In genomic region chr13:104937759-104938158, GRCm38 (mm10) we compare ENCODE assay signal across 8 mouse cellular contexts.
DNase-seq lines count a peak whose midpoint lies in the region; ATAC-seq and TF ChIP-seq lines count a peak whose summit lies in the region.
"Had no signal": no experiment of that assay in that cellular context is flagged by ENCODE, and none has a peak within 500 bp of the region (broad histone marks: within the 10 kb centered on the region; RNA-seq: fewer than 3 reads in every experiment).

No protein-coding gene starts in this region.

- peaks cover 0 to 3% of the 10 kb centered on the region in 2 experiments; a peak in 1 of 4 replicates for H3K4me1 ChIP-seq in CH12.LX (ENCODE audit: control insufficient read depth in 1 of 2, insufficient read depth in 2 of 2)
- peaks cover 15% of the 10 kb centered on the region for H3K4me1 ChIP-seq in bone marrow macrophage, adult 2 months (ENCODE audit: control insufficient read depth, insufficient read depth, low read length)
- no peaks in the 10 kb centered on the region for H3K4me1 ChIP-seq in intestine, embryonic 14.5 days (replicated peaks; ENCODE audit: control insufficient read depth, insufficient read depth, low read length)
- H3K4me1 ChIP-seq in midbrain, embryonic 15.5 days: no peaks in the 10 kb centered on the region

- ATAC-seq in intestine, embryonic 14.5 days (replicated peaks; ENCODE audit: low FRiP score, low TSS enrichment, low read depth): no peak
- ATAC-seq in midbrain, embryonic 15.5 days (replicated peaks): 0 out of 2 replicates have a peak, but pooled peaks have one; percentile 41
- ATAC-seq: inflammation-experienced regulatory T-cells, adult 6 months had no signal

- no peak for TF ChIP-seq RAD21 in CH12.LX (IDR thresholded peaks at IDR 0.05; ENCODE audit: low read depth, low read length)

- in situ Hi-C loops in CH12.LX (cut with MboI; ENCODE audit: low pct_ligation_motif_present, low pct_unique_long_range_greater_than_20kb, low sequenced_read_pairs): loop anchor here (25.0 kb wide), 2 partner anchors 325 to 675 kb away; no protein-coding TSS in a partner anchor

- no peak for TF ChIP-seq POLR2A in CH12.LX (IDR thresholded peaks at IDR 0.05; ENCODE audit: low read depth, low read length)
- no peak for TF ChIP-seq POLR2A in bone marrow macrophage, adult 2 months (IDR thresholded peaks at IDR 0.05; ENCODE audit: borderline replicate concordance, low read depth, low read length)

- no peak for TF ChIP-seq CTCF in CH12.LX (conservative IDR thresholded peaks at IDR 0.05 in 1 of 2, IDR thresholded peaks at IDR 0.05 in 1 of 2; ENCODE audit: low read depth in 2 of 2, low read length in 2 of 2)
- TF ChIP-seq CTCF in bone marrow macrophage, adult 2 months (IDR thresholded peaks at IDR 0.05; ENCODE audit: low read depth, low read length): no peak

- TF ChIP-seq EP300 in CH12.LX (IDR thresholded peaks at IDR 0.05; ENCODE audit: low read length): no peak

- H3K79me2 ChIP-seq in CH12.LX (replicated peaks; ENCODE audit: control insufficient read depth, extremely low read depth, insufficient read depth, poor library complexity, severe bottlenecking): no peaks in the 10 kb centered on the region

- peak overlapping the region; percentile 24; the same call in 1 of the 2 replicates for H3K4me2 ChIP-seq in CH12.LX (ENCODE audit: insufficient read depth, low read depth, poor library complexity, severe bottlenecking)
- H3K4me2 ChIP-seq in intestine, embryonic 14.5 days (ENCODE audit: low read length): peak overlapping the region; percentile 45
- H3K4me2 ChIP-seq in midbrain, embryonic 15.5 days: peak overlapping the region; percentile 36

- H3K9ac ChIP-seq in CH12.LX (ENCODE audit: insufficient read depth, low read depth): no peak overlapping the region
- H3K9ac ChIP-seq in intestine, embryonic 14.5 days (ENCODE audit: low read length): no peak overlapping the region
- H3K9ac ChIP-seq in midbrain, embryonic 15.5 days: no peak overlapping the region

- H3K9me3 ChIP-seq in CH12.LX (replicated peaks; ENCODE audit: low read length): no peaks in the 10 kb centered on the region
- H3K9me3 ChIP-seq in intestine, embryonic 14.5 days (ENCODE audit: control insufficient read depth, low read length): no peaks in the 10 kb centered on the region
- H3K9me3 ChIP-seq in midbrain, embryonic 15.5 days: no peaks in the 10 kb centered on the region

- no peak overlapping the region for H3K4me3 ChIP-seq in CH12.LX (replicated peaks in 1 of 3; ENCODE audit: low read depth in 2 of 3, low read length in 2 of 3, poor library complexity in 1 of 3)
- H3K4me3 ChIP-seq in bone marrow macrophage, adult 2 months (ENCODE audit: insufficient read depth, low read length): peak overlapping the region; percentile 11
- no peak overlapping the region for H3K4me3 ChIP-seq in intestine, embryonic 14.5 days (ENCODE audit: low read depth, low read length)
- H3K4me3 ChIP-seq in midbrain, embryonic 15.5 days: 0 out of 2 replicates have a peak overlapping the region, but pooled peaks have one; percentile 3

- no peaks in the 10 kb centered on the region for H3K36me3 ChIP-seq in CH12.LX (replicated peaks in 1 of 2; ENCODE audit: control insufficient read depth in 1 of 2, insufficient read depth in 1 of 2, low read length in 1 of 2)
- no peaks in the 10 kb centered on the region for H3K36me3 ChIP-seq in intestine, embryonic 14.5 days (ENCODE audit: control insufficient read depth, insufficient read depth, low read length)
- no peaks in the 10 kb centered on the region for H3K36me3 ChIP-seq in midbrain, embryonic 15.5 days (replicated peaks)

- dilution Hi-C loops in CH12.LX (cut with MboI; ENCODE audit: extremely low pct_ligation_motif_present, extremely low pct_unique_long_range_greater_than_20kb, low sequenced_read_pairs): no loop called here

- no peak overlapping the region for H3K27ac ChIP-seq in CH12.LX (ENCODE audit: insufficient read depth, low read depth)
- H3K27ac ChIP-seq in bone marrow macrophage, adult 2 months (ENCODE audit: insufficient read depth, low read depth, low read length): no peak overlapping the region
- H3K27ac ChIP-seq in intestine, embryonic 14.5 days (ENCODE audit: low read depth): no peak overlapping the region
- no peak overlapping the region for H3K27ac ChIP-seq in midbrain, embryonic 15.5 days

- no peaks in the 10 kb centered on the region for H3K27me3 ChIP-seq in CH12.LX (replicated peaks)
- H3K27me3 ChIP-seq in intestine, embryonic 14.5 days (replicated peaks; ENCODE audit: control insufficient read depth, insufficient read depth, low read length): no peaks in the 10 kb centered on the region
- no peaks in the 10 kb centered on the region for H3K27me3 ChIP-seq in midbrain, embryonic 15.5 days (replicated peaks)

- 29% methylated on average over 5 of the region's 6 CpGs for WGBS in intestine, embryonic 14.5 days
- 31% methylated on average over 5 of the region's 6 CpGs for WGBS in midbrain, embryonic 15.5 days

- no peak for DNase-seq in CH12.LX (ENCODE audit: extremely low read depth)
- no peak for DNase-seq in intestine, embryonic 14.5 days (ENCODE audit: low spot score)
- DNase-seq in left cerebral cortex, adult 9 months (ENCODE audit: low spot score in 2 of 2): no peak
- no peak for DNase-seq in retina, postnatal 1 day
- DNase-seq in lung, postnatal 10 days: no peak

TF ChIP-seq in CH12.LX, 34 proteins besides CTCF, POLR2A, EP300 and RAD21:
- TF ChIP-seq PAX5 (IDR thresholded peaks at IDR 0.05; ENCODE audit: low read length): no peak
- TF ChIP-seq CHD2 (IDR thresholded peaks at IDR 0.05; ENCODE audit: low read length): no peak
- no peak for TF ChIP-seq RCOR1 (conservative IDR thresholded peaks at IDR 0.05; ENCODE audit: low read depth, low read length)
- no peak for TF ChIP-seq E2F4 (IDR thresholded peaks at IDR 0.05; ENCODE audit: insufficient replicate concordance, low read depth, low read length)
- TF ChIP-seq UBTF (IDR thresholded peaks at IDR 0.05; ENCODE audit: low read depth, low read length): no peak
- no peak for TF ChIP-seq SIN3A (IDR thresholded peaks at IDR 0.05; ENCODE audit: low read length)
- TF ChIP-seq JUN (IDR thresholded peaks at IDR 0.05; ENCODE audit: insufficient read depth, low read depth, low read length): no peak
- no peak for TF ChIP-seq IRF4 (IDR thresholded peaks at IDR 0.05; ENCODE audit: low read depth, low read length)
- TF ChIP-seq MXI1 (IDR thresholded peaks at IDR 0.05; ENCODE audit: low read depth, low read length): no peak

Comparison
In these comparisons a context has a peak if more than half of its experiments do, and no peak if none do; other contexts are left out.
1. H3K4me3 ChIP-seq: peak in bone marrow macrophage, adult 2 months (single experiment) and midbrain, embryonic 15.5 days (single experiment); none in CH12.LX (0 of 3) and intestine, embryonic 14.5 days (single experiment).
2. Peak in every context shown above with its lines, with median percentiles within 50 percentile points of each other: H3K4me2 ChIP-seq.